Mouse (Mus musculus) neural tube, embryonic 15.5 days (tissue): ENCODE measurements around the gene Ostn. TPM values are rescaled to one million over a fixed set of nuclear protein-coding genes. Genes with fewer than 3 reads are reported as not detected.

ENCODE experiments used
- polyA plus RNA-seq: library from polyadenylated mRNA; unstranded; fragments of >200 nt; fragmentation: Nextera tagmentation; extraction: Ambion mirVana; gene quantifications from 2 replicates; pipeline ENCODE4 v1.2.1, GENCODE M21; 2015

The Ostn gene
- polyA plus RNA-seq, 1 experiment from 2014 or later = 0.24 TPM

Other genes with a start within 250 kb of the Ostn start
- 27.0 and 35.1 TPM in 2 replicates for gene Uts2b, start 62.8 kb downstream of the Ostn start, polyA plus RNA-seq
- 37.1 and 38.4 TPM in 2 replicates for gene Ccdc50, start 81.4 kb downstream of the Ostn start, polyA plus RNA-seq